Mouse (Mus musculus) megakaryocyte, embryonic 14.5 days (primary cell): ENCODE measurements at regions not wholly inside any gene's neighbourhood (a gene's known extent, or its start where the extent isn't known, plus 50 kb on each side); places are given as distances from the start of the nearest gene placed in this dataset.

Experiments
- FLI1 ChIP-seq: IDR thresholded peaks from 2 replicates; pipeline ENCODE4 v1.6.1; 2012; ENCODE audit warnings: low read length, inconsistent platforms, mixed read lengths
- GATA1 ChIP-seq: IDR thresholded peaks from 3 replicates; pipeline ENCODE4 v1.6.1; 2012; ENCODE audit warnings: mixed read lengths, low read length, inconsistent platforms, borderline replicate concordance

- no peak for TF ChIP-seq GATA1
- TF ChIP-seq FLI1, result no peak
These were observed 122.8 kb upstream of the Trpm3 start for GRCm38 (mm10) chr19:22015854-22016610.
